Mouse (Mus musculus) left cerebral cortex, adult 18-20 months (tissue): ENCODE measurements at regions not wholly inside any gene's neighbourhood (a gene's known extent, or its start where the extent isn't known, plus 50 kb on each side); places are given as distances from the start of the nearest gene placed in this dataset.
A peak's percentile ranks its signal among the peaks of the same experiment; 100 is the strongest.
"Not testable (repeated sequence)": the region's sequence is repeated elsewhere in the genome, so short reads cannot be mapped to it uniquely, and the experiment has no call there.

Experiments used
- DNase-seq, 2 experiments: peaks; one replicate each; pipeline ENCODE4 v3.0.0; 2021 to 2022; ENCODE audit warnings: low spot score in 2 of 2, mixed read lengths in 1 of 2

GRCm38 (mm10) chr5:117040878-117041277, 75.0 kb downstream of the Suds3 start:
- DNase-seq = no peak

GRCm38 (mm10) chr5:117037261-117037660, 78.7 kb downstream of the Suds3 start:
- peak; percentile 59 to 62 for DNase-seq

- peak; percentile 13 to 16 for DNase-seq
These were observed 83.8 kb downstream of the Suds3 start for GRCm38 (mm10) chr5:117032130-117032529.

- DNase-seq = no peak
These were observed 90.1 kb downstream of the Suds3 start for GRCm38 (mm10) chr5:117025689-117026383.

GRCm38 (mm10) chr5:117018419-117019150, 97.3 kb downstream of the Suds3 start:
- no peak for DNase-seq

- no peak for DNase-seq
These were observed 104.8 kb downstream of the Suds3 start for GRCm38 (mm10) chr5:117011128-117011527.

GRCm38 (mm10) chr5:117000770-117001201, 115.1 kb downstream of the Suds3 start:
- peak; percentile 41 to 53 for DNase-seq

GRCm38 (mm10) chr5:116994508-116994907, 121.4 kb downstream of the Suds3 start:
- no peak for DNase-seq

GRCm38 (mm10) chr5:116993674-116994073, 122.2 kb downstream of the Suds3 start:
- no peak for DNase-seq

GRCm38 (mm10) chr5:116991461-116991860, 124.5 kb downstream of the Suds3 start:
- no peak for DNase-seq

GRCm38 (mm10) chr5:116971474-116971873, 144.4 kb downstream of the Suds3 start:
- not testable (repeated sequence) for DNase-seq

GRCm38 (mm10) chr5:116964171-116964570, 151.7 kb downstream of the Suds3 start:
- DNase-seq = no peak

- DNase-seq = no peak
These were observed 152.8 kb downstream of the Suds3 start for GRCm38 (mm10) chr5:116963106-116963505.

- DNase-seq = no peak
These were observed 155.9 kb downstream of the Suds3 start for GRCm38 (mm10) chr5:116960041-116960440.

- DNase-seq = no peak
These were observed 157.8 kb downstream of the Suds3 start for GRCm38 (mm10) chr5:116958141-116958540.

- no peak for DNase-seq
These were observed 159.3 kb downstream of the Suds3 start for GRCm38 (mm10) chr5:116956572-116956971.

- DNase-seq = no peak
These were observed 165.5 kb downstream of the Suds3 start for GRCm38 (mm10) chr5:116950280-116950881.

GRCm38 (mm10) chr5:116934585-116934984, 181.3 kb downstream of the Suds3 start:
- DNase-seq = no peak

GRCm38 (mm10) chr5:116934151-116934550, 181.8 kb downstream of the Suds3 start:
- DNase-seq = no peak

GRCm38 (mm10) chr5:116933105-116933504, 182.8 kb downstream of the Suds3 start:
- DNase-seq = no peak

GRCm38 (mm10) chr5:116923761-116924160, 192.2 kb downstream of the Suds3 start:
- DNase-seq = no peak

GRCm38 (mm10) chr5:116922059-116922671, 193.7 kb downstream of the Suds3 start:
- no peak for DNase-seq
